In genomic region chr13:26497086-26497485, GRCm38 (mm10) we compare ENCODE assay signal across 22 mouse cellular contexts.
DNase-seq lines count a peak whose midpoint lies in the region; ATAC-seq lines count a peak whose summit lies in the region.
"Had no signal": no experiment of that assay in that cellular context is flagged by ENCODE, and none has a peak within 500 bp of the region (broad histone marks: within the 10 kb centered on the region; RNA-seq: fewer than 3 reads in every experiment).

No protein-coding gene starts in this region.

- no peaks in the 10 kb centered on the region for H3K27me3 ChIP-seq in forebrain, embryonic 14.5 days (replicated peaks; ENCODE audit: control insufficient read depth, insufficient read depth, low read length)
- H3K27me3 ChIP-seq in forebrain, embryonic 12.5 days, result no peaks in the 10 kb centered on the region
- H3K27me3 ChIP-seq in midbrain, embryonic 11.5 days (ENCODE audit: control insufficient read depth, insufficient read depth, low read length), result no peaks in the 10 kb centered on the region
- H3K27me3 ChIP-seq in midbrain, embryonic 14.5 days (ENCODE audit: control insufficient read depth, insufficient read depth, low read length), result no peaks in the 10 kb centered on the region
- H3K27me3 ChIP-seq: hindbrain, embryonic 12.5 days; hindbrain, embryonic 15.5 days had no signal

- H3K4me2 ChIP-seq in forebrain, embryonic 14.5 days (ENCODE audit: low read length), result no peak overlapping the region
- H3K4me2 ChIP-seq in forebrain, embryonic 12.5 days, result no peak overlapping the region
- no peak overlapping the region for H3K4me2 ChIP-seq in midbrain, embryonic 11.5 days
- no peak overlapping the region for H3K4me2 ChIP-seq in midbrain, embryonic 14.5 days (ENCODE audit: low read length)
- H3K4me2 ChIP-seq: heart, embryonic 11.5 days; hindbrain, embryonic 12.5 days; hindbrain, embryonic 15.5 days had no signal

- H3K9me3 ChIP-seq in forebrain, embryonic 14.5 days (replicated peaks; ENCODE audit: control insufficient read depth, low read length), result no peaks in the 10 kb centered on the region
- H3K9me3 ChIP-seq in forebrain, embryonic 12.5 days, result no peaks in the 10 kb centered on the region
- H3K9me3 ChIP-seq in midbrain, embryonic 11.5 days (ENCODE audit: control insufficient read depth, low read length), result no peaks in the 10 kb centered on the region
- H3K9me3 ChIP-seq in midbrain, embryonic 14.5 days (ENCODE audit: control insufficient read depth, low read length), result no peaks in the 10 kb centered on the region
- H3K9me3 ChIP-seq: forebrain, embryonic 10.5 days; hindbrain, embryonic 12.5 days; hindbrain, embryonic 15.5 days had no signal

- no peak overlapping the region for H3K9ac ChIP-seq in forebrain, embryonic 14.5 days (ENCODE audit: low read length)
- no peak overlapping the region for H3K9ac ChIP-seq in forebrain, embryonic 12.5 days
- H3K9ac ChIP-seq in midbrain, embryonic 11.5 days (ENCODE audit: low read length), result no peak overlapping the region
- no peak overlapping the region for H3K9ac ChIP-seq in midbrain, embryonic 14.5 days (replicated peaks; ENCODE audit: low read length)
- H3K9ac ChIP-seq: forebrain, postnatal 0 days; hindbrain, embryonic 12.5 days; hindbrain, embryonic 15.5 days had no signal

- no peak overlapping the region for H3K27ac ChIP-seq in forebrain, embryonic 14.5 days (ENCODE audit: low read depth, low read length)
- no peak overlapping the region for H3K27ac ChIP-seq in forebrain, embryonic 12.5 days
- no peak overlapping the region for H3K27ac ChIP-seq in midbrain, embryonic 11.5 days (ENCODE audit: low read depth, low read length)
- H3K27ac ChIP-seq in midbrain, embryonic 14.5 days (replicated peaks; ENCODE audit: low read depth, low read length), result no peak overlapping the region
- H3K27ac ChIP-seq: forebrain, embryonic 10.5 days; gastrocnemius, adult 2 months; hindbrain, embryonic 12.5 days; hindbrain, embryonic 15.5 days had no signal

- no peaks in the 10 kb centered on the region for H3K4me1 ChIP-seq in forebrain, embryonic 14.5 days (ENCODE audit: control insufficient read depth, insufficient read depth, low read length)
- H3K4me1 ChIP-seq in forebrain, embryonic 12.5 days, result no peaks in the 10 kb centered on the region
- no peaks in the 10 kb centered on the region for H3K4me1 ChIP-seq in midbrain, embryonic 11.5 days (ENCODE audit: control insufficient read depth, insufficient read depth, low read length)
- H3K4me1 ChIP-seq in midbrain, embryonic 14.5 days (ENCODE audit: control insufficient read depth, insufficient read depth, low read length), result no peaks in the 10 kb centered on the region
- H3K4me1 ChIP-seq: forebrain, embryonic 10.5 days; hindbrain, embryonic 12.5 days; hindbrain, embryonic 15.5 days had no signal

- no peak overlapping the region for H3K4me3 ChIP-seq in forebrain, embryonic 14.5 days (ENCODE audit: low read depth, low read length)
- no peak overlapping the region for H3K4me3 ChIP-seq in forebrain, embryonic 12.5 days (replicated peaks)
- no peak overlapping the region for H3K4me3 ChIP-seq in midbrain, embryonic 11.5 days (ENCODE audit: low read depth, low read length)
- H3K4me3 ChIP-seq in midbrain, embryonic 14.5 days (replicated peaks; ENCODE audit: low read depth, low read length), result no peak overlapping the region
- H3K4me3 ChIP-seq: forebrain, embryonic 10.5 days; gastrocnemius, adult 2 months; hindbrain, embryonic 12.5 days; hindbrain, embryonic 15.5 days had no signal

- peak; percentile 45 for DNase-seq in forebrain, embryonic 14.5 days (ENCODE audit: low spot score)
- DNase-seq in layer of hippocampus, adult 18-20 months (ENCODE audit: low spot score in 2 of 2), result peak; percentile 6 to 31
- no peak for DNase-seq in layer of hippocampus, adult 8-10 months (ENCODE audit: low spot score in 2 of 2)
- DNase-seq in midbrain, embryonic 11.5 days (ENCODE audit: low spot score, missing footprints), result peak; percentile 51
- DNase-seq in midbrain, embryonic 14.5 days, result no peak
- DNase-seq in embryo, embryonic 10.5 days (ENCODE audit: low spot score), result no peak
- DNase-seq: adrenal gland, postnatal 10 days; adrenal gland, postnatal 36 days; cerebellum, adult 11-12 months; cerebellum, adult 8-10 months; cerebellum, postnatal 10 days; cerebellum, postnatal 36 days; forebrain, postnatal 0 days; gastrocnemius, adult 2 months; gastrocnemius, postnatal 14 days; heart, adult 11 months had no signal

- WGBS in forebrain, embryonic 14.5 days, result 35% methylated on average over 2 of the region's 2 CpGs
- WGBS in forebrain, embryonic 12.5 days, result 68% methylated on average over 2 of the region's 2 CpGs
- WGBS in midbrain, embryonic 11.5 days, result 71% methylated on average over 2 of the region's 2 CpGs
- 78% methylated on average over 2 of the region's 2 CpGs for WGBS in midbrain, embryonic 14.5 days

- no peaks in the 10 kb centered on the region for H3K36me3 ChIP-seq in forebrain, embryonic 14.5 days (ENCODE audit: control insufficient read depth, insufficient read depth, low read length)
- H3K36me3 ChIP-seq in forebrain, embryonic 12.5 days (replicated peaks), result no peaks in the 10 kb centered on the region
- H3K36me3 ChIP-seq in midbrain, embryonic 11.5 days (ENCODE audit: control insufficient read depth, insufficient read depth, low read length), result no peaks in the 10 kb centered on the region
- H3K36me3 ChIP-seq in midbrain, embryonic 14.5 days (ENCODE audit: control insufficient read depth, insufficient read depth, low read length), result no peaks in the 10 kb centered on the region
- H3K36me3 ChIP-seq: forebrain, embryonic 10.5 days; hindbrain, embryonic 12.5 days; hindbrain, embryonic 15.5 days had no signal

- ATAC-seq in forebrain, embryonic 14.5 days, result 0 out of 2 replicates have a peak, but pooled peaks have one; percentile 55
- ATAC-seq in forebrain, embryonic 12.5 days (ENCODE audit: low FRiP score), result no peak
- ATAC-seq in midbrain, embryonic 11.5 days (ENCODE audit: low FRiP score), result no peak
- ATAC-seq in midbrain, embryonic 14.5 days (ENCODE audit: low FRiP score, low TSS enrichment), result no peak
- ATAC-seq: activated CD4-positive, CD25-positive, alpha-beta regulatory T cell, adult 4 months; forebrain, postnatal 0 days had no signal

Comparison
In these comparisons a context has a peak if more than half of its experiments do, and no peak if none do; other contexts are left out.
1. DNase-seq: peak in forebrain, embryonic 14.5 days (single experiment), layer of hippocampus, adult 18-20 months (2 of 2) and midbrain, embryonic 11.5 days (single experiment); none in layer of hippocampus, adult 8-10 months (0 of 2), midbrain, embryonic 14.5 days (single experiment) and embryo, embryonic 10.5 days (single experiment).